Mouse (Mus musculus) left cerebral cortex, postnatal 4 days (tissue): ENCODE results near the gene Mtcl1. TPM values are rescaled to one million over a fixed set of nuclear protein-coding genes. Genes with fewer than 3 reads are reported as not detected.

Experiments
- total RNA-seq, 2 experiments: library from RNA; stranded (reverse); gene quantifications; 2 replicates each; pipeline ENCODE4 v1.2.3; 2021

Mtcl1 gene
- total RNA-seq, 2 experiments from 2014 or later, result 70.8 to 75.9 TPM

Other genes starting within 250 kb of the Mtcl1 start
- 100 to 1,000 TPM; 154 to 159 TPM for gene Rab12, start 70.0 kb upstream of the Mtcl1 start, total RNA-seq
- not detected for gene Themis3, start 144.9 kb upstream of the Mtcl1 start, total RNA-seq